Mouse (Mus musculus): ENCODE results near the gene Abtb2. TPM values are rescaled to one million over a fixed set of nuclear protein-coding genes. Genes with fewer than 3 reads are reported as not detected.

The Abtb2 gene
- total and polyA plus RNA-seq, 3 experiments: 0.12 to 0.13 TPM; not detected in 1

DNA sequence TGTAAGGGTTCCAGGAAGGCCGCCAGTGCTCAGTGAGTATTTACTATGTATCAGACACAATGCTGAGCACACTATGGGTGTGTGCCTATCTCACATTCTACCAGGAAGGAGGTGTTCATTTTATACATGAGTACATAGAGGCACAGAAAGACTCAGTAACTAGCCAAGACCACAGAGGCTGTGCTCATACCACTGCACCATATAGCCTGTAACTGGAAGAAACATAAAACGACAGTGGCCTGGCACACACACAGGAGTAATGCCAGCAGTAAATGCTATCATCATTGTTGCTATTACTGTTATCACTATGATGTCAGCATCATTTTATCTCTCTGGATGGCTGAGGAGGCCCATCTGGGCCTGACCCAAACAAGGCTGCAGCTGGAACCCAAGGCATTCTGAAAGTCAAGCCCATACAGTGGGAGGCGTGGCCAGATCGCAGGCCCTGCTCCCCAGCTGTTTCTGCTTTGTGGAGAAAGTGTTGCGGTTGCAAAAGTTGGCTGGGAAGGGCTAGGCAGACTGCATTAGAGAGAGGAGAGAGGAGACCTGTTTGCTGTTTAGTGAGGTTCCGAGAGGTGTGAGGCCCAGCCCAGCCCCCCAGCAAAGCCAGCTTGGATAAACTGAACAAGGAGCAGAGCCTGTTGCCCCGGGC is 118.9 kb downstream of the Abtb2 start:
- Histone ChIP-seq H3K79me2 (ENCODE audit: control insufficient read depth, insufficient read depth, low read length, poor library complexity) (no peaks in the 10 kb centered on the region), H3K27ac (ENCODE audit: control insufficient read depth, low read depth, low read length) (0 out of 2 replicates have a peak overlapping the region, but pooled peaks have one; percentile 20), H3K4me3 (ENCODE audit: control insufficient read depth in 1 of 2, insufficient read depth in 1 of 2, low read depth in 2 of 2, low read length in 2 of 2) (no peak overlapping the region), H3K36me3 (ENCODE audit: control insufficient read depth in 1 of 2, insufficient read depth in 2 of 2, low read length in 2 of 2) (peaks cover 0 to 4% of the 10 kb centered on the region in 2 experiments; a peak in 2 of 4 replicates), H3K27me3 (ENCODE audit: control insufficient read depth in 1 of 2, insufficient read depth in 2 of 2, low read length in 2 of 2) (no peaks in the 10 kb centered on the region), H3K9ac (ENCODE audit: control insufficient read depth, low read depth, low read length, poor library complexity, severe bottlenecking) (peak overlapping the region; percentile 28), H3K4me1 (ENCODE audit: control insufficient read depth in 1 of 2, insufficient read depth in 2 of 2, low read length in 2 of 2) (peaks cover 17 to 18% of the 10 kb centered on the region in 2 experiments), H3K9me3 (replicated peaks; ENCODE audit: insufficient read depth, low read length) (no peaks in the 10 kb centered on the region)
- TF ChIP-seq CHD1 (IDR thresholded peaks at IDR 0.05; ENCODE audit: low read depth, low read length): no peak
- TF ChIP-seq GATA1 (IDR thresholded peaks at IDR 0.05; ENCODE audit: low read depth, low read length): peak; percentile 46; the same call in 1 of the 2 replicates
- peak; percentile 48; the same call in 1 of the 2 replicates for TF ChIP-seq TCF12 (IDR thresholded peaks at IDR 0.05; ENCODE audit: low read depth, low read length)
- TF ChIP-seq ETS1 (IDR thresholded peaks at IDR 0.05; ENCODE audit: low read depth, low read length): peak; percentile 88
- no peak for TF ChIP-seq KAT2A (conservative IDR thresholded peaks at IDR 0.05; ENCODE audit: low read depth, low read length)
- no peak for TF ChIP-seq SMC3 (IDR thresholded peaks at IDR 0.05; ENCODE audit: low read depth, low read length)
- no peak for TF ChIP-seq RCOR1 (IDR thresholded peaks at IDR 0.05; ENCODE audit: low read depth, low read length)
- DNase-seq (ENCODE audit: low read depth, low spot score): peak; percentile 45

GRCm38 (mm10) chr2:103685581-103685980 is 119.5 kb downstream of the Abtb2 start:
- no peaks in the 10 kb centered on the region for H3K9me3 ChIP-seq (replicated peaks; ENCODE audit: insufficient read depth, low read length)
- no peaks in the 10 kb centered on the region for H3K79me2 ChIP-seq (ENCODE audit: control insufficient read depth, insufficient read depth, low read length, poor library complexity)
- H3K36me3 ChIP-seq (ENCODE audit: control insufficient read depth in 1 of 2, insufficient read depth in 2 of 2, low read length in 2 of 2): peaks cover 0 to 4% of the 10 kb centered on the region in 2 experiments; a peak in 2 of 4 replicates
- peak overlapping the region; percentile 28 for H3K9ac ChIP-seq (ENCODE audit: control insufficient read depth, low read depth, low read length, poor library complexity, severe bottlenecking)
- no peaks in the 10 kb centered on the region for H3K27me3 ChIP-seq (ENCODE audit: control insufficient read depth in 1 of 2, insufficient read depth in 2 of 2, low read length in 2 of 2)
- no peak for DNase-seq (ENCODE audit: low read depth, low spot score)
- H3K4me1 ChIP-seq (ENCODE audit: control insufficient read depth in 1 of 2, insufficient read depth in 2 of 2, low read length in 2 of 2): peaks cover 17 to 18% of the 10 kb centered on the region in 2 experiments
- 0 out of 2 replicates have a peak overlapping the region, but pooled peaks have one; percentile 20 for H3K27ac ChIP-seq (ENCODE audit: control insufficient read depth, low read depth, low read length)
- TF ChIP-seq MXI1 (IDR thresholded peaks at IDR 0.05; ENCODE audit: low read depth, low read length) (peak; percentile 44; the same call in 1 of the 2 replicates), EP300 (IDR thresholded peaks at IDR 0.05; ENCODE audit: low read depth in 1 of 2, low read length in 2 of 2) (peak; percentile 46 to 63), CHD1 (IDR thresholded peaks at IDR 0.05; ENCODE audit: low read depth, low read length) (no peak), POLR2AphosphoS5 (IDR thresholded peaks at IDR 0.05; ENCODE audit: borderline replicate concordance, low read depth, low read length) (no peak), GATA1 (IDR thresholded peaks at IDR 0.05; ENCODE audit: low read depth, low read length) (peak; percentile 7; the same call in 1 of the 2 replicates), TCF12 (IDR thresholded peaks at IDR 0.05; ENCODE audit: low read depth, low read length) (peak; percentile 48), MYB (IDR thresholded peaks at IDR 0.05; ENCODE audit: low read depth, low read length) (peak; percentile 23; the same call in 1 of the 2 replicates)
- H3K4me3 ChIP-seq (ENCODE audit: control insufficient read depth in 1 of 2, insufficient read depth in 1 of 2, low read depth in 2 of 2, low read length in 2 of 2): no peak overlapping the region

DNA sequence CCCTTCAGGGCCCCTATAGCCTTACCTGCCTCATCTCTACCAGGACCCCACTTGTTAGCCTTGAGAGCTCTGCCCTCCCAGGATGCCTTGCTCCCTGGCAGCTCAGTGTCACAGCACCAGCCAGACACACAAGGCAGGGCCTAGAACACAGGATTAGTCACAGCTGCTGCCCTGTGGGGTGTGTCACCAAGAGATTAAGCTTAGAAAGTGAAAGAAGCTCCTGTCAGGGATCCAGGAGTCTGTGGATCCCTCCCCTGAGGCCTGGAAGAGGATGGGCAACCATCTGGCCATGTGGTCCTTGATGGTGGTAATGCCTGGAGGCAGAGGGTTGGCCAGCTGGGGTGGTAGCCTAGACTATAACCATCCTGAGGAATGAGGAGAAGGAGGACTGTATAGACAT is 121.0 kb downstream of the Abtb2 start:
- TF ChIP-seq ETS1 (IDR thresholded peaks at IDR 0.05; ENCODE audit: low read depth, low read length) (peak; percentile 82; the same call in 1 of the 2 replicates), MAX (IDR thresholded peaks at IDR 0.05; ENCODE audit: low read length) (no peak), TCF12 (IDR thresholded peaks at IDR 0.05; ENCODE audit: low read depth, low read length) (peak; percentile 52), TAL1 (IDR thresholded peaks at IDR 0.05; ENCODE audit: low read length) (0 out of 2 replicates have a peak, but pooled peaks have one; percentile 22)
- H3K27ac ChIP-seq (ENCODE audit: control insufficient read depth, low read depth, low read length): no peak overlapping the region
- H3K79me2 ChIP-seq (ENCODE audit: control insufficient read depth, insufficient read depth, low read length, poor library complexity): no peaks in the 10 kb centered on the region
- H3K4me1 ChIP-seq (ENCODE audit: control insufficient read depth in 1 of 2, insufficient read depth in 2 of 2, low read length in 2 of 2): peaks cover 17 to 18% of the 10 kb centered on the region in 2 experiments
- H3K9me3 ChIP-seq (replicated peaks; ENCODE audit: insufficient read depth, low read length): no peaks in the 10 kb centered on the region
- peak; percentile 46 for DNase-seq (ENCODE audit: low read depth, low spot score)
- H3K4me3 ChIP-seq (ENCODE audit: control insufficient read depth in 1 of 2, insufficient read depth in 1 of 2, low read depth in 2 of 2, low read length in 2 of 2): no peak overlapping the region
- peaks cover 0 to 4% of the 10 kb centered on the region in 2 experiments; a peak in 2 of 4 replicates for H3K36me3 ChIP-seq (ENCODE audit: control insufficient read depth in 1 of 2, insufficient read depth in 2 of 2, low read length in 2 of 2)
- H3K9ac ChIP-seq (ENCODE audit: control insufficient read depth, low read depth, low read length, poor library complexity, severe bottlenecking): no peak overlapping the region
- no peaks in the 10 kb centered on the region for H3K27me3 ChIP-seq (ENCODE audit: control insufficient read depth in 1 of 2, insufficient read depth in 2 of 2, low read length in 2 of 2)

All from MEL (cell line).